Mouse (Mus musculus): ENCODE measurements at regions not wholly inside any gene's neighbourhood (a gene's known extent, or its start where the extent isn't known, plus 50 kb on each side); places are given as distances from the start of the nearest gene placed in this dataset.

- TF ChIP-seq CTCF (IDR thresholded peaks at IDR 0.05; ENCODE audit: borderline replicate concordance, insufficient read depth, low read length) (no peak), POLR2A (IDR thresholded peaks at IDR 0.05; ENCODE audit: low read depth, low read length) (no peak)
- Histone ChIP-seq H3K4me3 (ENCODE audit: insufficient read depth, low read length) (no peak overlapping the region), H3K27ac (ENCODE audit: insufficient read depth, low read length) (no peak overlapping the region), H3K4me1 (ENCODE audit: control insufficient read depth, insufficient read depth, low read length) (no peaks in the 10 kb centered on the region)
Measured at GRCm38 (mm10) chr1:187413881-187414280, 194.7 kb upstream of the Esrrg start.

- no peaks in the 10 kb centered on the region for H3K4me1 ChIP-seq (ENCODE audit: control insufficient read depth, insufficient read depth, low read length)
- H3K4me3 ChIP-seq (ENCODE audit: insufficient read depth, low read length), result no peak overlapping the region
- no peak for TF ChIP-seq POLR2A (IDR thresholded peaks at IDR 0.05; ENCODE audit: low read depth, low read length)
- TF ChIP-seq CTCF (IDR thresholded peaks at IDR 0.05; ENCODE audit: borderline replicate concordance, insufficient read depth, low read length), result no peak
- H3K27ac ChIP-seq (ENCODE audit: insufficient read depth, low read length), result no peak overlapping the region
Measured at GRCm38 (mm10) chr1:187418186-187419140, 190.1 kb upstream of the Esrrg start.

GRCm38 (mm10) chr1:187428536-187429215 is 179.9 kb upstream of the Esrrg start:
- H3K4me1 ChIP-seq (ENCODE audit: control insufficient read depth, insufficient read depth, low read length), result no peaks in the 10 kb centered on the region
- no peak overlapping the region for H3K4me3 ChIP-seq (ENCODE audit: insufficient read depth, low read length)
- no peak overlapping the region for H3K27ac ChIP-seq (ENCODE audit: insufficient read depth, low read length)
- TF ChIP-seq CTCF (IDR thresholded peaks at IDR 0.05; ENCODE audit: borderline replicate concordance, insufficient read depth, low read length) (no peak), POLR2A (IDR thresholded peaks at IDR 0.05; ENCODE audit: low read depth, low read length) (no peak)

GRCm38 (mm10) chr1:187433716-187434634 is 174.6 kb upstream of the Esrrg start:
- no peak overlapping the region for H3K4me3 ChIP-seq (ENCODE audit: insufficient read depth, low read length)
- no peaks in the 10 kb centered on the region for H3K4me1 ChIP-seq (ENCODE audit: control insufficient read depth, insufficient read depth, low read length)
- TF ChIP-seq POLR2A (IDR thresholded peaks at IDR 0.05; ENCODE audit: low read depth, low read length), result no peak
- TF ChIP-seq CTCF (IDR thresholded peaks at IDR 0.05; ENCODE audit: borderline replicate concordance, insufficient read depth, low read length), result no peak
- no peak overlapping the region for H3K27ac ChIP-seq (ENCODE audit: insufficient read depth, low read length)

GRCm38 (mm10) chr1:187439170-187439914 is 169.2 kb upstream of the Esrrg start:
- TF ChIP-seq CTCF (IDR thresholded peaks at IDR 0.05; ENCODE audit: borderline replicate concordance, insufficient read depth, low read length) (no peak), POLR2A (IDR thresholded peaks at IDR 0.05; ENCODE audit: low read depth, low read length) (no peak)
- H3K27ac ChIP-seq (ENCODE audit: insufficient read depth, low read length), result no peak overlapping the region
- no peak overlapping the region for H3K4me3 ChIP-seq (ENCODE audit: insufficient read depth, low read length)
- no peaks in the 10 kb centered on the region for H3K4me1 ChIP-seq (ENCODE audit: control insufficient read depth, insufficient read depth, low read length)

GRCm38 (mm10) chr1:187441668-187442193 is 166.9 kb upstream of the Esrrg start:
- TF ChIP-seq POLR2A (IDR thresholded peaks at IDR 0.05; ENCODE audit: low read depth, low read length), result no peak
- TF ChIP-seq CTCF (IDR thresholded peaks at IDR 0.05; ENCODE audit: borderline replicate concordance, insufficient read depth, low read length), result no peak
- Histone ChIP-seq H3K27ac (ENCODE audit: insufficient read depth, low read length) (no peak overlapping the region), H3K4me1 (ENCODE audit: control insufficient read depth, insufficient read depth, low read length) (no peaks in the 10 kb centered on the region), H3K4me3 (ENCODE audit: insufficient read depth, low read length) (no peak overlapping the region)

GRCm38 (mm10) chr1:187446511-187446910 is 162.1 kb upstream of the Esrrg start:
- TF ChIP-seq POLR2A (IDR thresholded peaks at IDR 0.05; ENCODE audit: low read depth, low read length) (no peak), CTCF (IDR thresholded peaks at IDR 0.05; ENCODE audit: borderline replicate concordance, insufficient read depth, low read length) (no peak)
- H3K4me3 ChIP-seq (ENCODE audit: insufficient read depth, low read length), result no peak overlapping the region
- 0 out of 2 replicates have a peak, but pooled peaks cover 3% of the 10 kb centered on the region for H3K4me1 ChIP-seq (ENCODE audit: control insufficient read depth, insufficient read depth, low read length)
- H3K27ac ChIP-seq (ENCODE audit: insufficient read depth, low read length), result no peak overlapping the region

- peak; percentile 63; the same call in 1 of the 2 replicates for TF ChIP-seq CTCF (IDR thresholded peaks at IDR 0.05; ENCODE audit: borderline replicate concordance, insufficient read depth, low read length)
- no peak for TF ChIP-seq POLR2A (IDR thresholded peaks at IDR 0.05; ENCODE audit: low read depth, low read length)
- Histone ChIP-seq H3K4me3 (ENCODE audit: insufficient read depth, low read length) (no peak overlapping the region), H3K27ac (ENCODE audit: insufficient read depth, low read length) (no peak overlapping the region), H3K4me1 (ENCODE audit: control insufficient read depth, insufficient read depth, low read length) (0 out of 2 replicates have a peak, but pooled peaks cover 3% of the 10 kb centered on the region)
Measured at GRCm38 (mm10) chr1:187448173-187448572, 160.4 kb upstream of the Esrrg start.

All from embryonic fibroblast, embryonic 13.5 days (primary cell).